Mouse (Mus musculus) left cerebral cortex, adult 9 months (tissue): Measurements from ENCODE around the gene Odr4.

Source experiments
- DNase-seq, 2 experiments: peaks; one replicate each; pipeline ENCODE4 v3.0.0; 2022; ENCODE audit warnings: low spot score in 2 of 2

Odr4 gene

DNA sequence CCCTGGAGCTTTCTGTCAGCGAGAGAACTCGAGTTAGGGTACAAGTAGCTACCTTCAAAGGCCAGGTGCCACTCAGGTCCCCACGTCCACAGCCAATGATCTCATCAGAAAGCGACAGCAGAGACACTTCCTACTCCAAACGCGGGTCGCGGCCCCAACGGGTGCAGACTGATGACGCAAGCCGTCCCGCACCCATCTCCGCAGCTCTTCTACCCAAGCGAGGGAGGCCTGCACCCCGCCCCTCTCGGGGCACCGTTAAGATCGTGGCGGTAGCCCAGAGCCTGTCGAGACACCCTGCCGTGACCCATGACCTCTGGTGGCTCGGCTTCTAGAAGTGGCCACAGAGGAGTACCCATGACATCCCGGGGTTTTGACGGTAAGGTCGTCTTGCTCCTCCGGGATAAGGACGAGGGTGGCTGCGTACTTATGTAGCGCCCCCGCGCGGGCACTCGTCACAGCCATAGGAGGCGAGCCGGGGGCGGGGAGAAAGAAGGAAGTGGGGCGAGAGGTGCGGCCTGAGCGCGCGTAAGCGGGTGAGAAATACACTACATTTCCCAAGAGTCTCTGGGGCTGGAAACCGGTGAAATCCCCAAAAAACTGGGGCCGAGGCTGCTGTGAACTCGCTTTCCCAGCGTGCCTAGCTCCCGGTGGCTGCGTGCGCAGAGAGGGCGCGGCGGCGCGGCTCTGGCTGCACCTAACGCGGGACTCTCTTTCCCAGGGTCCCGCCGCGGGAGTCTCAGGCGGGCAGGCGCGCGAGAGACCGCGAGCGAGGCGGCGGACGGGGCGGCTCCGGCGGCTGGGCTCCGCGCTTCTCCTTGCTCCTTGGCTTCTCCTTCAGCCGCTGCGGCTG, at the start of gene Odr4, which contains the start of gene Tpr:
Odr4 (minus strand) TSS at position 443 of the 850 bp plus-strand sequence.
Tpr (plus strand) TSS at position 201 of the 850 bp plus-strand sequence.
- peak; percentile 99 for DNase-seq

DNA sequence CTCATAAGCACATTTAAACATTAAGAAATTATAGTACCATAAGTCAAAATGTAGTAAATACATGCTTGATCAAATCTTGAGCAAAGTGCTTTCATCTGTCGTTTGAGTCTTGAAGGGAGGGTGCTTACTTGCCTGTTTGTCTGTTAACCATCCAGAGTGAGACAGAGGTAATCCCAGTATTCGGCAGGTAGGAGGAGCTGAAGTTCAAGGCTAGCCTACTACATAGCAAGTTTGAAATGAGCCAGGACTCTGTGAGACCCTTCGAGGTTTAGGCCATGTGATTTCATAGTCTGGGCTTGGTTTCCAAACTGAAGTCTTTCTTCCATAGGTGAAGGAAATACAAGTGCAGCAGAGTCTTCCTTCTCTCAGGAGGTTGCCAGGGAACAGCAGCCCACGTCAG, 48.9 kb upstream of the Odr4 start:
- no peak for DNase-seq

DNA sequence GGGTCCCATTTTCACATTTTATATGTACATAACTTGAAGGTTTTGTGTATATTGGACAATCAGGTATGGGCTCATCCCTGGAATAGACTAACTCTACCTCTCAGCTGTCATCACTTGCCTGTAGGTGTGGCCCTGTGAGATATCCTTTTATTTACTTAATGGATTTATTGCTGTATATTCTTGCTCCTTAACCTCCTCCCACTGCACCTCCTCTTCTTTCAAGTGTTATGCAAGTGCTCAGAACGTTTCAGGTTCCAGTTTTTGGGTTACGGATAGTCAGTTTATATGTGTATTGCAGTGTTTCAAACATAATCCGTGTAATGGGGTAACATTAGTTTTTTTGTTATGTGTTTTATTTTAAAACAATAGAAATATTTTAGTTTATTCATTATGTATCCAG, 45.8 kb upstream of the Odr4 start:
- no peak for DNase-seq

DNA sequence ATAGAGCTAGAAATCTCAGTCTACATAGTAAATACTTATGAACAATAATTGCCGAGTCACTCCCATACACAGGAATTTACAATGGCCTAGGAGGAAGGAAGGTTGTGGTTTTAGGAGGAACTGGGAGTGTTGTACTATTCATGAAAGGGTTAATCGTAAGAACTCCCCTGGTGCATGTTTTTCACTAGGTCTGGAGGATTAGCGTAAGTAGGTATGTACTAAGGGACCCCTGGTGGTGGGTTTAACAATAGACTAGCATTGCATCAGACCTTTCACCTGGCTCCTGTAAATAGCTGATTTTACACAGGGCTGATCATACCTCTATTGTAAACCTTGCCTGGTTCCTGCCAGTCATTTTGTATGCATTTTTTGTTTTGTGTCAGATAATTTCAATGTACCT, 33.3 kb upstream of the Odr4 start:
- no peak for DNase-seq

DNA sequence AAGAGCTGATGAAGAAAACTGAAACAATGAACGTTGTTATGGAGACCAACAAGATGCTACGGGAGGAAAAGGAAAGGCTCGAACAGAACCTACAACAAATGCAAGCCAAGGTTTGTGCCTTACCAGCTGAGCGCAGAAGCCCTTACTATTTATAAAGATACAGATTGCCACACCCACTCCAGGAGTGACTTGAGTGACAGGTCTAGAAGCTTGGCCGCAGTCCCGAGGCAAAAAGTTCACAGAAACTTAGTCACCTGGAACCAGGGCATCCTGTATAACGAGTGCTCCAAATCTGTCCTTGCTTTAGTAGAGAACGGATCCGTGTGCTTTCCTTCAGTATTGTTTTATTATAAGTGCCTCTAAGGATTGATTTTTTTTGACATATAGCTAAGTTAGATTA, 32.8 kb upstream of the Odr4 start:
- DNase-seq = no peak

DNA sequence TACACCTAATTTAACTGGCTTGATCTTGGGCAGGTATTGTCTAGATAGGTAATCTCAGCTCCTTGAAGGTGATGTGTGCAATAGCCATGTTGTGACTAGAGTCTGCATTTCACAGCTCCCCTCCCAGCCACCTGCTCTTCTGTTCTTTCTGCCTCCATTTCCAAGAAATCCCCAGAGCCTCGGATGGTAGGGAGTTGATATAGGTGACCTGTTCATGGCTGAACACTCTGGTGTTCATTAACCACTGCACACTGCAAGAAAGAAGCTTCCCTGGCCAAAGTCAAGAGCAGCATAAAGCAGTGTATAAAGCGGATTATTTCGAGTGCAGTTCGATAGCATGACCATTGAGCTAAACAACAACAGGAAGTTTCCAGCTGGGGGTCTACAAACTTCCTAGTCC, 25.5 kb upstream of the Odr4 start:
- DNase-seq = no peak

DNA sequence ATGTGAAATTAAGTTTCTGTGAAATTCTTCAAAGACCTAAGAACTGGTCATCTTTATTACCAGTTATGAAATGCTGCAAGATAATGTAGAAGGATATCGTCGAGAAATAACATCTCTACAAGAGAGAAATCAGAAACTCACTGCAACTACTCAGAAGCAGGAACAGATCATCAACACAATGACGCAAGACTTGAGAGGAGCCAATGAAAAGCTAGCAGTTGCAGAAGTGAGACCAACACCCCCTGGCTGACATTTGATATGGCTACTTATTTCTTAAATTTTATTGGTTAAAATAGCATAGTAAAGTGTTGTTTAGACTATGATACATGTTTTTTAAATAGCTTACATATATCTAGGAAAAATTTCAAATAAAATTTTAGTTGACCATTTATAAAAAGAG, 23.1 kb upstream of the Odr4 start:
- DNase-seq = no peak

DNA sequence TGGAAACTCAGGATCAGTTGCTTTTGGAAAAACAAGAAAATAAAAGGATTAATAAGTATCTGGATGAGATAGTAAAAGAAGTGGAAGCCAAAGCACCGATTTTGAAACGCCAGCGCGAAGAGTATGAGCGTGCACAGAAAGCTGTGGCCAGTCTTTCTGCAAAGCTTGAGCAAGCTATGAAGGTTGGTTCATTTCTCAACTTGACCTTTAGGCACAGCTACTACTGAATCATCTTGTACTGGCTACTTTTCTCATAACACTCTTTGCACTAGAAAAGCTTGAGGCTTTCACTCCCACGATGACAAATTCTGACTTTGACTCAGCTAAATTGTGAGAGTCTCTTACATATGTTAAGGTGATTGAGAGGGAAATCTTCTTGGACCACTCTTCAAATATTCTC, 17.1 kb upstream of the Odr4 start:
- DNase-seq = no peak

DNA sequence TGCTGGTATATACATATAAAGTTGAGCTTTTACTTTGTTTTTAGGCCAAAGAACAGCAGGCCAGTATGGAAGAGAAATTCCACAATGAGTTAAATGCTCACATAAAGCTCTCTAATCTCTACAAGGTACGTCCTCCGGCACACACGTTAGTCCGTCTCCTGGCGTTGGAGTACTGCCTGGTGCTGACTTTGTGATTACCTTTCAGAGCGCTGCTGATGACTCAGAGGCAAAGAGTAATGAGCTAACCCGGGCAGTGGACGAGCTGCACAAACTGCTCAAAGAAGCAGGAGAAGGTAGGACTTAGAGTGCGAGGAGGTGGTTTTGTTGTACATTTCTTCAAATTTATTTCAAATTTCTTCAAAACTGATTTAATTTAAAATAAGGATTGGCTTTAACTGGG, 14.4 kb upstream of the Odr4 start:
- DNase-seq = no peak

DNA sequence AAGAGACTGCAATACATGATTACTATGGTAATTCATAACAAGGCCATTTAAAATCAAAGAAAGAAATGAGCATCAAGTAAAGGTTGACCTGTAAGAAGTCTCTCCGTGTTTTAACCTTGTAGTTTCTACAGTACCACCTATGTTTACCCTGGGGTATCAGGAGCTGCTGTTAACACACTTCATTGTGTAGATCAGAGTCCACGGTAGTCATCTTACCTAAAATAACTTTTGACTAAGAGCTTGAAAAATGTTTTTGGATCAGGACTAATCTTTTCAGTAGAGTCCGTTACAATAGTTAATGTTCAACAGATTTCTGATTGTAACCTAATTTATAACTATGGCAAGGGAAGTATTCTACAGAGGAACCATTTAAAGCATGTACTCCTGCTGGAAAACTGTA, 11.7 kb upstream of the Odr4 start:
- no peak for DNase-seq

DNA sequence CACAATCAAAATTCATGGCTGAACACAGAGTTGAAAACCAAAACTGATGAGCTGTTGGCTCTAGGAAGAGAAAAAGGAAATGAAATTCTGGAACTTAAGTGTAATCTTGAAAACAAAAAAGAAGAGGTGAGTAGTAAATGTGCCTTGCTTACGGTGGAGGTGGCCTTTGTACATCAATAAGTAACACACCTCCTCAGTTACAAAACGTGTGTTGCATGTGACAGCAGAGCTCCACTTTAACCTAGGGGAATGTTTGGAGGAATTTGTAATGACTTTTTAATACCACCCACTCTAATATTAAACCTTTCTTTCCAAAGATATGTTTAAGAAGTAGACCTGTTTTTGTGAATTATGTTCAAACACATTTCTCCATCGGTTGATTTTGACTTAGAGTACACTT, 11.0 kb upstream of the Odr4 start:
- DNase-seq = no peak

DNA sequence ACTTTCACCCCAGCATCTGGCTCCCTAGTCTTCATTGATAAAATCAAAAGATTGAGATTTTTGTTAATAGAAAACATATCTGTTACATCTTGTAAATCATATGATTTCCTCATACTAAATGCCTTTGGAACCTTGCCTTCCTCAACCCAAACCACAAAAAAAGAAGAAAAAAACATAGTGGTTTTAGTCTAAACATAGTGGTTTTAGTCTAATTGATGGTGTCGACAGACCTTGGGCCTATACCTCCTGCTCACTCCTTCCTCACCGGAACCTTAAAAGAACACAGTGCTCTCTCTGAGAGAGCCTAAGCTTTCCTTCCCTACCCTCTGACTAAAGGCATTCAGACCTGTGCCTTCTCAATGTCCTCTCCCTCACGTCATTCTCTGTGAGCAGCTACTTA, 3.1 kb upstream of the Odr4 start:
- no peak for DNase-seq

DNA sequence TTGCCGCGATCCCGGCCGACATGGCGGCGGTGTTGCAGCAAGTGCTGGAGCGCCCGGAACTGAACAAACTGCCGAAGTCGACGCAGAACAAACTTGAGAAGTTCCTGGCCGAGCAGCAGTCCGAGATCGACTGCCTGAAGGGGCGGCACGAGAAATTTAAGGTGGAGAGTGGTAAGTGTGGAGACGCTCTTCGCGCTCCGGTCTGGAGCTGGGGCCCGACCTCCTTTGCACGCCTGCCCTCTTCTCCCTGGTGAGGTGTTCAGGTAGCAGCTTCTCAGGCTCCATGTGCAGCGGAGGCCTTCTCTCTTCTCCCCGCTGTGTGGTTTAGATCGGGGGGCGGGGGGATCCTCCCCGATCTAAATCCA, 590 bp upstream of the Odr4 start:
- DNase-seq = no peak

DNA sequence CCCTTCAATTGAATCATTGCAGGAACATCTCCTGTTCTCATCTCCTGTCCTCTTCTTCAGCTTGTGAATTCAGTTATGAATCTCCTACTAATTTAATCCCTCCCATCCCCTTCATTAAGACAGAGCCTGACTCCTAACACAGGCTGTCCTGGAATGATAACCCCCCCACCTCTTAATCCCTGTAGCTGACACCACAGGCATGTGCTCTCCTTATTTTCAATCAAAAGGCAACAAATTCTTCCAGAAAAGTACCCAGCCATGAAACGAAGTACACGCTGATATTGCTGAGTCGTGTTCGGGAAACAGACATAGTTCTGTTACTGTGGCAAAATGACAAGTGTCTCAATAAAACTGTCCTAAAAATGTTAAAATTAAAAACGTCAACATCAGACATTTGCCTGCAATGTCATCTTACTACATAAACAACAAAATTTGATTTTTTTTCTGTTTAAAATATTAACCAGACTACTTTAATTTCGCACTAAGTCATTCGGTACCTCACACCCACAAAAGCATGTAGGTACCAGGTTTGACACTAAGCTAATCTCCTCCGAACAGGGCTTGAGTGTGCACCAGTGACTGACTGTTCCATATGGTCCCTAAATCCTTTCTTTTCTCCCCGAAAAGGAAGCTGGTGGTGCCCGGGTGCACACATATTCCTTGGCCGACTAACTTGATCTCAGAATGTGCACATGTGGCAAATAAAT, 796 bp downstream of the Odr4 start:
- DNase-seq = no peak

DNA sequence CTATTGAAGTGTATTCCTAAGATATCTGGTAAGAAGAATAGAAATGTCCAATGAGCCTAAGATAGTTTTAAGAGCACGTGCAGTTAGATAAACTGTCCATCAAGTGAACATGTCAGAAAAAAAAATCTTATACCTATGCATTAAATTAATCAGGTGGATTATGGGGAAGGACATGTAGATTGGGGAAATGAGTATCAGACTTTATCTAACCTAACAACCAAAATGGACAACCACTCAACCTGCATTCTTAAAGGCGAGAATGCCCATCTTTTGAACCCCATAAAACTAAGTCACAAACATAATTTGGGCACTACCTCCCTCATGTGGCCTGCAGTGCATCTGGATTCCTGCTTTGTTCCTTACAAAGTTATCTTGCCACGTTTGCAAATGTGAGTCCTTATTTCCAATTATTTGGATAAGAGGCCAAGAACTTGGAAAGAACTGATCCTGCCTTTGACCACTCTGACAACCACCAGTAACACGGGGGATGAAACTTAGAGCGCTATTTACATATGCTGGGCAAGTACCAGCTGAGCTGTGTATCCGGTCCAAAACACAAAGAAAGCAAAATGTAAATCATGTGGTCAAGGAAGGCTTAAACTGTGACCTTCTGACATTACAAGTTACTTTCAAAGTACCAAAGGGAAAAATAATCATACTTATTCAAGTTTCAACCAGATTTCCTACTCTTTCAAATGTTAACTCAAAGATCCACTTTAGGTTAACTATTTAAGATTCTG, 3.3 kb downstream of the Odr4 start:
- DNase-seq = no peak

DNA sequence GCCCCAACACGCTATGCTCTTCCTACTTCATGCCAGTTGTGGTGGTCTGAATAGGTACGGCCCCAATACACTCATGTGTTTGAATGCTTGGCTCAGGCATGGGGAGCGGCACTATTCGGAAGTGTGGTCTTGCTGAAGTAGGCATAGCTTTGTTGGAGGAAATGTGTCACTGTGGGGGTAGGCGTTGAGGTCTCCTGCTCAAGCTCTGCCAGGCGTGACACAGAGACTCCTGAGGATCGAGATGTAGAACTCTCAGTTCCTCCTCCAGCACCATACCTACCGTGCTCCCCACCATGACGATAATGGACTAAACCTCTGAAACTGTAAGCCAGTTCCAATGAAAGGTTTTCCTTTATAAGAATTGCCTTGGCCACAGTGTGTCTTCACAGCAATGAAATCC, 5.3 kb downstream of the Odr4 start:
- no peak for DNase-seq

DNA sequence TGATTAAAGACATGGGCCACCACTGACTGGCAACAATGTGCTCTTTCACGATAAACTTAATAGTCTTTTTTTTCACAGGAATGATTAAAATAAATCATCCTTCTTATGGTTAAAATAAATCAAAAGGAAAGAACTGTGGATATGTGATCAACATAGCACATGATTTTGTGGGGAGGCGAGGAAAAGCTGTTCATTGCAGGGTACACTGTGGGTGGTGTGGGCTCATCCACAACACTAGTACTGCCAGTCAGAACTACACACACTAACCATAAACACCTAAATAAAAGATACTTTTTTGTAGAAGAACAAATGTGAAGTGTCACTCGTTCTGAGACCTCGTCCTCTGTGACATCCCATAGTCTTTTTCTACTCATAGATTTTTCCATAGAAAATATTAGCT, 8.7 kb downstream of the Odr4 start:
- DNase-seq = no peak

DNA sequence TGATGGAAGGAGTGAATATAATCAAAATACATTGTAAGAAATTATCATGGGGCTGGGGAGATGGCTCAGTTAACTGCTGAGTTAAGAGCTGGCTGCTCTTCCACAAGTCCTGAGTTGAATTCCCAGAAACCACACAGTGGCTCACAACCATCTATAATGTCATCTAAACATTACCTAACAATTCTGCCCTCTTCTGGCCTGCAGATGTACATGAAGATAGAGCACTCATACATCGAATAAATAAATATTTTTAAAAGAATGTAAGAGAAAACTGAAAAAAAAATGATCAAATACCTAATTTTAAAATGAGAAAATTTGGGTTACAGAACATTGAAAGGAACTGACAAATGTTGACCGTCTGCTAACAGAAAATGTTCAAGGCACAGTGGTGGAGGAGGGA, 18.6 kb downstream of the Odr4 start:
- DNase-seq = no peak

DNA sequence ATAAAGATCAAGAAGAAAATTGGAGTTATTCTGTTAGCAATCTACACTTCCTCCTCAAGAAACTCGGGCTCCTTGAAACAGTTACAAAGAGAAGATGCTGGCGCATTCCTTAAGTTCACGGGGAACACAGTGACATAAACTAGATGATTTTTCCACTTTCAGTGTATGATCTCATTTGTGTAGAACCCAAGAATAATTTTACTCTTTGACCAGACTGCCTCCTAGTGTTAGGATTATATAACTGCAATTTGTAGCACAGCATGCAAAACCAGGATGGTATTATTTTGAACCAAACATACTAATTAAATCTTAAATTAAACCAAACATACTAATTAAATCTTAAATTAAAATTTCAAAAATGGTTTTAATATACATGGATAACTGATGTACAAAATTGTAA, 20.0 kb downstream of the Odr4 start:
- DNase-seq = no peak

DNA sequence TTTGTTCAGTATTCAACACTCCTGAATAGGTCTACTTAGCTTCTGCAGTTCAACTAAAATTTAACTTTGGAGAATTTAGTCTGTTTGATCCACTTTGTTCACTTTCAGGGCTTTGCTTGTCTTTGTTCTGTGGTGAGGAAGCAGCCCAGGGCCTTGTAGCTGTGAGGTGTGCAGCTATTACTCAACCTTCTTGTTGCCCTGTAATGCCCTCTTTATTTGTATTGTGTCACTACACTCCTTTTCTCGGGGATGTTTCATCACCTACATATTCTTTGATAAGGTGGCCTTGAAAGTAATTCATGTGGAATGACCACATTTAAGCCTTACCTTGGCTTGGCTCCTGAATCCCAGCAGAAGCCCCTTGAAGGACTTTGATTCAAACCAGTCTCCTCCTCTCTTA, 32.0 kb downstream of the Odr4 start:
- DNase-seq = no peak

DNA sequence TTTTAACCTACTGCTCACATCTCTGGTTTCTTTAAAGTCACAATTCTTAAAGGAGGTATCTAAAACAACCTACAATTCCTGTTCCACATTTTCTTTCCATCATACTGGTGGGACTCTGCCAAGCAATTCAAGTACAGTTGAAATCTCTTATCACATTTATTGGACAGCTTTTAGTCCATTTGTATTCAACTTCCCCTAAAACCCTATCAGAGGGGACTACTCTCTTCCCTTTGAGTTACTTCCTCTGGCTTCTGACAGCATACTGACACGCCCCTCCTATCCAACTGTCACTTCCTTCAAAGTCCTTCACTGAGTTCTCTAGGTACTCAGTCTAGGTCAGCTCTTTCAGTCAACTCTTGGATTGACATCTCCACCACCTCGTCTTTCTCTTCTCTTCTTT, 57.8 kb downstream of the Odr4 start:
- DNase-seq = no peak

DNA sequence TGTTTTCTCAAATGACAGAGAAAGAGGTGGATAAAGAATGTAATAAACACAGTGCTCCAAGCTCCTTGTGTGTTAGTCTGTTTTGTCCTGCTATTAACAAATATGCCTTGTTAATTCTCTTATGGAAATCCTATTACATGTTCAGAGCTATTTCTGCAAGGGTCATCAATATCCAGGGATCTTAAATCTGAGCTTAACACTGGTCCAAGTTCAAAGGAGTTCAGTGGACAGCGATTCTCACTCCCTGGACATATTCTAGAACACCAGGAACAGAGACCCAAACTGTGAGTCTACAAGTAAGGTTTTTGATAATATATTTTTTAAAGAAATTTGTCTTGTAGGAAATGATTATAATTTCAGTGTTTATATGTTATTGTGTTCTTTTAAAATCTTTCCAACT, 73.7 kb downstream of the Odr4 start, which contains the start of gene Pdc:
Pdc (plus strand) TSS at position 213 of the 400 bp plus-strand sequence.
- DNase-seq = no peak
